Comparison of ENCODE assay signal across 8 mouse cellular contexts in genomic region chr5:53590179-53590765, GRCm38 (mm10).
DNase-seq lines count a peak whose midpoint lies in the region; ATAC-seq lines count a peak whose summit lies in the region.

No protein-coding gene starts in this region.

- H3K36me3 ChIP-seq in hindbrain, embryonic 14.5 days (replicated peaks; ENCODE audit: control insufficient read depth, insufficient read depth) = no peaks in the 10 kb centered on the region

- ATAC-seq in hindbrain, embryonic 14.5 days (ENCODE audit: low FRiP score) = peak; percentile 83

- no peaks in the 10 kb centered on the region for H3K9me3 ChIP-seq in hindbrain, embryonic 14.5 days (ENCODE audit: control insufficient read depth, low read length)

- H3K27ac ChIP-seq in hindbrain, embryonic 14.5 days = peak overlapping the region; percentile 93

- peak overlapping the region; percentile 96 for H3K9ac ChIP-seq in hindbrain, embryonic 14.5 days

- H3K4me3 ChIP-seq in hindbrain, embryonic 14.5 days (replicated peaks; ENCODE audit: low read length) = peak overlapping the region; percentile 89

- DNase-seq in R1 (ENCODE audit: low read depth, low spot score) = peak; percentile 93
- DNase-seq in cerebellum, postnatal 25 days = peak; percentile 100
- DNase-seq in frontal cortex, postnatal 25 days (ENCODE audit: low spot score in 2 of 2) = peak; percentile 99
- peak; percentile 96 for DNase-seq in hindbrain, embryonic 14.5 days (ENCODE audit: low spot score)
- DNase-seq in layer of hippocampus, postnatal 36 days = peak; percentile 100
- peak; percentile 99 for DNase-seq in lung, postnatal 36 days
- peak; percentile 99 for DNase-seq in retina, postnatal 1 day
- peak; percentile 99 for DNase-seq in urinary bladder, adult 18-20 months (ENCODE audit: low spot score in 2 of 2)

- 1% methylated on average over 53 of the region's 59 CpGs for WGBS in hindbrain, embryonic 14.5 days

- peaks cover 27% of the 10 kb centered on the region for H3K4me1 ChIP-seq in hindbrain, embryonic 14.5 days (replicated peaks; ENCODE audit: control insufficient read depth, insufficient read depth, low read length)

- no peaks in the 10 kb centered on the region for H3K27me3 ChIP-seq in hindbrain, embryonic 14.5 days (ENCODE audit: control insufficient read depth, insufficient read depth, low read length)

- peak overlapping the region; percentile 74 for H3K4me2 ChIP-seq in hindbrain, embryonic 14.5 days (replicated peaks)

Comparison
In these comparisons a context has a peak if more than half of its experiments do, and no peak if none do; other contexts are left out.
1. Peak in every context shown above with its lines: DNase-seq, ATAC-seq, H3K4me3 ChIP-seq and H3K27ac ChIP-seq.